Mouse (Mus musculus) left cerebral cortex, postnatal 4 days (tissue): ENCODE measurements around the gene Rwdd4a. TPM values are rescaled to one million over a fixed set of nuclear protein-coding genes. Genes with fewer than 3 reads are reported as not detected.

Experiments used
- DNase-seq: peaks from one replicate; pipeline ENCODE4 v3.0.0-alpha.2; 2022
- intact Hi-C: fragments of 180-260 bp; cut with DNase I; formaldehyde crosslinking; loops from one replicate; pipeline ENCODE4 v1.15.1; 2025
- total RNA-seq, 2 experiments: library from RNA; stranded (reverse); gene quantifications; 2 replicates each; pipeline ENCODE4 v1.2.3; 2021

Gene Rwdd4a
- total RNA-seq, result 10 to 100 TPM; 26.8 to 29.5 TPM

- DNase-seq, result peak; percentile 95
- intact Hi-C loops, result loop anchor here (5.0 kb wide), 1 partner anchor 144 kb away; the partner anchor contains the start of gene Ing2
Observed at GRCm38 (mm10) chr8:47533344-47534125, at the start of gene Rwdd4a, which contains the start of gene Trappc11. Rwdd4a (plus strand) TSS chr8:47533664. Trappc11 (minus strand) TSS chr8:47533470.

- no peak for DNase-seq
- intact Hi-C loops, result no loop called here
Observed at GRCm38 (mm10) chr8:47487231-47487630, 46.2 kb upstream of the Rwdd4a start.

GRCm38 (mm10) chr8:47493106-47493505 is 40.4 kb upstream of the Rwdd4a start:
- intact Hi-C loops, result no loop called here
- no peak for DNase-seq

DNA sequence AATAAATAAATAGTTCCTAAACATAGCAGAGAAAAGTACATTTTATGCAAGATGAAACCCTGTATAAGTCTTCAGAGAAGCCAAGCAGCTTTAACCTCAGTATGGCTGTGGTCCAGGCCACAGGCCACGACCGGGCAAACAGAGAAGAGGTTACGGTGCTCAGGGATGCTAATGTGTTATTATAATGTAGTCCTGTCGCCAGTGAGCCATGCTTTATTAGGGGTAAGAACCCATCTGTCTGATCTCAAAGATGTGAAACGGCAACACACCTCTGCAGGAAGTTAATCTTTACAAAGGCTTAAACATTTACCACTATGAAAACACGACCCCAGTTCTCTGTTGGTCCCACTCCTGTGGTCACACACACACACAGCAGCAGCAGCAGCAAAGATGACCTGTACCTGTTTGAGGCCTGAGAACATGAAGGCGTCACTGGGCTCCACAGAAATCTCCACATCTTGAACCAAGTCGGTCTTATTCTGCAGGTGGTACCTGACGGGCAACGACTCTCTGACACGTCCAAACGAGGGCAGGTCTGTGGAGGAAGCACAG is 38.8 kb upstream of the Rwdd4a start:
- DNase-seq, result no peak

DNA sequence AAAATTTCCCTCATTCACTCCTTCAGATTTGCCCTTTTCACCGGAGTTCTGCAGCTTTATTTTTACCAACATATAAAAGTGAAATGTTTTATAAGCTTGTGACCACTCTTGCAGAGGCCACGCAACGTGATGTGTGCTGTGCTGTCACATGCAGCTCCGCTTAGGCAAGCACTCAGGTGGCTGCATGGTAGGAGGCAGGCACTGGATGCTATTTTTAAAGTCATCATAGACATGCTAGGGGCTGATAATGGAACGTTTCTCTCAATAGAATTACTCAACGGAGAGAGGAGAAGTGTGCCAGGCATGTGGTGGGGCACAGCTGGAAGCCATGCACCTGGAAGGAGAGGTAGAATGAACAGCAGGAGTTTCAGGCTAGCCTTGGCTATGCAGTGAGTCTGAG is 38.0 kb upstream of the Rwdd4a start:
- intact Hi-C loops, result no loop called here
- DNase-seq, result no peak

More for the DNA sequence above, 38.8 kb upstream of the Rwdd4a start:
- intact Hi-C loops, result no loop called here

DNA sequence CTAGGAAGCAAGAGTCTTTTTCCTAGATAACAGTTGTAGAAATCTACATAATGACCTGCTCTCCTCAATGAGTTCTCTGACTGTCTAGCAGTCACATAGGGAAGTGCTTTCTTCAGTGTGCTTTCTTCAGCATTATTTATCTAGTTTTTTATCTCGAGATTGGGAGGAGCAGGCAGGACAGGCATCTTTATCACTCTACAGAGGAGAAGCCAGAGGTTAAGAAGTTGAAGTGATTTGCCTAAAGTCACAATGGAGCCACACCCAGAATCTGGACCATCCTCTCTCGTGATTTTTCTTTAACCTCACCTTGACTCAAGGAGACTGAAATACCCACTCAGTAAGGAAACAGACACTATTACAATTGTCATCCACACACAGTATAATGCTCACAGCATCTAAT is 31.5 kb upstream of the Rwdd4a start:
- DNase-seq, result no peak
- intact Hi-C loops, result no loop called here

DNA sequence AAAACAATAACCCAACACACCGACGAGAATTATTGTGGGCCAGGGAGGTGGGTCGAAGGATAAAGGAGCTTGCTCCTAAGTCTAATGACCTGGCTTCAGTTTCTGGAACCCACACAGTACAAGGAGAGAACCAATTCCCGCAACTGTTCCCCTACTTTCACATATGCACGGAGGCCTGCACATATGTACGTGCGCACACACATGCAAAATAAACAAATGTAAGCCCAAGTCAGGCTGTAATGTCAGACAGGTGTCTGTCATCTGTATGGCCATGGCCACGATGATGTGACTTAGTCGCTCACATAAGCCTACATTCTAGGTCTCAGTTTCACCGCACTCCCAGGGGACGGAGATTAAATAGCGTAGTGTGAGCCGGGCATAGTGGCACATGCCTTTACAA is 30.9 kb upstream of the Rwdd4a start:
- no peak for DNase-seq
- intact Hi-C loops, result no loop called here

DNA sequence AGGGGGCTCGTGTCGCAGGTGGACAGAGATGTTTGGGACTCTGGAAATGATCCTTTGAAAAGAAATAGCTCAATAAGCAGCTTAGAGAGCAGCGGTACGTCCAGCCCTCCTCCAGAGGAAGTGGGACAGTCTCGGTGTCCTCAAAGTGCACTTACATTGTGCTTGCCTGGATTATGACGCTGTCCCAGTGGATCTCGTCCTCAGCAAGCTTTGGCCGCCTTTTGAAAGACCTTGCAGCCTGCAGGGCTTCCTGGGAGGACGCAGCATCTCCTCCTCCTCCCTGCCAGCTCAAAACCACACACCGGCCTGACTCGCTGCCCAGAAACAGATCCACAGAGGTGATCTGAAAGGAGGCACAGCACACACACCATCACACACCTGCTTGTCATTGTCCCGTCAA is 28.0 kb upstream of the Rwdd4a start:
- intact Hi-C loops, result no loop called here
- DNase-seq, result no peak

DNA sequence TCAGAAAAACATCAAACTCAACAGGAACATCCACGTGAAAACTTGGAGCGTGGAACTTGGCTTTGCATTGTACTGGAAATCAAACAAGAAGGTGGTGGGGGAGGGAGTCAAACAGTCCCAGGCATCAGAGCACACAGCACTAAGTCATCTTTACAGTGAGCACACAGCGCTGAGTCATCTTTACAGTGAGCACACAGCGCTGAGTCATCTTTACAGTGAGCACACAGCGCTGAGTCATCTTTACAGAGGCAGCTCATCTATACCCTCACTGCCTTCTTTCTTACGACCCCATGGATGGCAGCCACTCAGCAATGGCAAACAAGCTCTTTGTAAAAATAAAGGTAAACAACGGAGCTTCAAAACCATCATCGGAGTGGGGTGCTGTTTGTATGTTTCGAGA is 22.5 kb upstream of the Rwdd4a start:
- no peak for DNase-seq
- intact Hi-C loops, result no loop called here

- intact Hi-C loops, result no loop called here
- no peak for DNase-seq
Observed at GRCm38 (mm10) chr8:47513601-47514000, 19.9 kb upstream of the Rwdd4a start.

- intact Hi-C loops, result no loop called here
- no peak for DNase-seq
Observed at GRCm38 (mm10) chr8:47528094-47528493, 5.4 kb upstream of the Rwdd4a start.

- intact Hi-C loops, result no loop called here
- no peak for DNase-seq
Observed at GRCm38 (mm10) chr8:47538323-47538722, 4.9 kb downstream of the Rwdd4a start.

DNA sequence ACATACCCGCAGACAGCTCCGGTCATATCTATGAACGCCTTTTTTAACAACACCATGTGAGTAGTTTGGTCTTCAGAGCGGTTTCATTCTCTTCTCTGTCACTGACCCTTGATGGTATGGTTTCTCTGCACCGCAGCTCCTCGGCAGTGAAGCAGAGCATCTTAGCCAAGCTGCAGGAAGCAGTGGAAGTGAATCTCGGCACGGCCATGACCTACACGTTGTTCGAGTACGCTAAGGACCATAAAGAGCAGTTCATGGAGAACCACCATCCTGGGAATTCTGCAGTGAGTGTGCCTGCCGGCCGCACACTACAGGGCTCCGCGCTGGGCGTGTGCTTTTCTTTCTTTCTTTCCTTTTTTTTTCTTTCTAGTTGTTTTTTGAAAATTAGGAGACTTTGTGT is 9.3 kb downstream of the Rwdd4a start:
- DNase-seq, result no peak
- intact Hi-C loops, result no loop called here

GRCm38 (mm10) chr8:47544094-47544493 is 10.6 kb downstream of the Rwdd4a start:
- intact Hi-C loops, result no loop called here
- DNase-seq, result no peak

- no peak for DNase-seq
- intact Hi-C loops, result no loop called here
Observed at GRCm38 (mm10) chr8:47547102-47547501, 13.6 kb downstream of the Rwdd4a start.

GRCm38 (mm10) chr8:47553613-47554012 is 20.1 kb downstream of the Rwdd4a start:
- intact Hi-C loops, result no loop called here
- DNase-seq, result no peak

- intact Hi-C loops, result no loop called here
Observed at GRCm38 (mm10) chr8:47556446-47556845, 23.0 kb downstream of the Rwdd4a start.

GRCm38 (mm10) chr8:47558274-47558673 is 24.8 kb downstream of the Rwdd4a start:
- intact Hi-C loops, result no loop called here

More at GRCm38 (mm10) chr8:47556446-47556845, 23.0 kb downstream of the Rwdd4a start:
- no peak for DNase-seq

GRCm38 (mm10) chr8:47560801-47561200 is 27.3 kb downstream of the Rwdd4a start:
- intact Hi-C loops, result no loop called here
- no peak for DNase-seq

More at GRCm38 (mm10) chr8:47558274-47558673, 24.8 kb downstream of the Rwdd4a start:
- DNase-seq, result no peak

GRCm38 (mm10) chr8:47566551-47566950 is 33.1 kb downstream of the Rwdd4a start:
- no peak for DNase-seq
- intact Hi-C loops, result no loop called here

DNA sequence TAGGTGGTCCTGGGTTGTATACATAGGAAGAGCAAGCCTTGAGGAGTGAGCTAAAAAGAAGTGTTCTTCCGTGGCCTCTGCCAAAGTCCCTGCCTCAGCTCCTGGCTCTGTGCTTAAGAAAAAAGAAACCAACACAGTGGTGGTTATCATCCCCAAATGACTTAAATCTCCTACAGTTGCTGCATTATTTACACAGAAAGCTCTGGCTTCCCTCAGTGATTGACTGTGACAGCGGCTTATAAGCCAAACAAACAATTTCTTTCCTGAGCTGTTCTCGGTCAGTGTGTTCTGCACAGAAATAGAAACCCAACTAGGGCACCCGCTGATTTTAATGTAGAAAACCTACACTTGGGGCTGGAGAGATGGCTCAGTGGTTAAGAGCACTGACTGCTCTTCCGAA is 34.6 kb downstream of the Rwdd4a start:
- no peak for DNase-seq
- intact Hi-C loops, result no loop called here

DNA sequence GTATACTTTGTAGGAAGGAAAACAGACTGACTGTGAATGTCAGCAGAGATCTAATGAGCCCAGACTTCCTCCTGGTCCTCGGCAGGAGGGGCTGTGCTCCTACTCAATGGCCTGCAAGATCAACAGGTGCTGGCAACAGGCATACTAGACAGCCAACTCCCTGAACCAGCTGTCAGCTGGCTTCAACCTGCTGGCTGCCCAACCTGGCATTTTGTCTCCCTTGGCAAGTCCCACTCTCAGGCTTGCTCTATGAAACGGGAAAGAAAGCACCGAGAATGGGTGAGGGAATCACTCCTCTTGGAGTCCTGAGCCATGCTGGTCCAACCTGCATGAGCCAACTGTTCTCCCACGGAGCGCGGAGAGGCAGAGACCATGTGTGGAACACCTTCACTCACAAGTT is 36.7 kb downstream of the Rwdd4a start:
- intact Hi-C loops, result no loop called here
- peak; percentile 58 for DNase-seq
